Mouse (Mus musculus) forelimb bud, embryonic 11.5 days (tissue): ENCODE results near the gene Ky.

Experiments
- DNase-seq: peaks from one replicate; pipeline ENCODE4 v3.0.0-alpha.2; 2012; ENCODE audit warnings: low read depth, low spot score

The Ky gene

DNA sequence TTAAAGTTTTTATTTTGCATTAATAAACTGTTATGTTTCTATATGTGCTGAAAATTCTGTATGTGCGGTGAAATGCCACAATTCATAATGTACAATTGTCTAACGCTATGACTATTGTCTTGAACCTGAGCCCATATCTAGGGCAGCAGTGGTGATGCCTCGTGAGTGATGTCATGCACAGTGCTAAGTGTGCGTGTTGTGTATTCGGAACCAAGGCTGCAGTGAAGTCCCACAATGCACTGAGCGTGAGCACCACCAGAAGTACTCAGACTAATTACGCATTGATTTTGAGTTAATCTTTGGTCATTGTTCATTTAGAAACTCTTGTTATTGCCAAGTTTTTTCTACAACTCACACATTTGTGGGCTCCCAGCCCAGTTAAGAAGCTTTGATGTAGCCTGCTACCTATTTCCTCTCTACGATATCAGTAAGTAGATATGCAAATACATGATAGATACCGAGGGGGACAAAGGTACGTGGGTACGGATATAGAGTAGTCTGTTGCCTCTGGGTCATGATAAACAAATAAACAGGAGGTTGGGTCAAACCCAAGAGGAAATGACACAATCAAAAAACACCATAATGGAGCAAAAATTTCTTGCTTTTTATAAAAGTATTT is 3.4 kb upstream of the Ky start:
- no peak for DNase-seq

DNA sequence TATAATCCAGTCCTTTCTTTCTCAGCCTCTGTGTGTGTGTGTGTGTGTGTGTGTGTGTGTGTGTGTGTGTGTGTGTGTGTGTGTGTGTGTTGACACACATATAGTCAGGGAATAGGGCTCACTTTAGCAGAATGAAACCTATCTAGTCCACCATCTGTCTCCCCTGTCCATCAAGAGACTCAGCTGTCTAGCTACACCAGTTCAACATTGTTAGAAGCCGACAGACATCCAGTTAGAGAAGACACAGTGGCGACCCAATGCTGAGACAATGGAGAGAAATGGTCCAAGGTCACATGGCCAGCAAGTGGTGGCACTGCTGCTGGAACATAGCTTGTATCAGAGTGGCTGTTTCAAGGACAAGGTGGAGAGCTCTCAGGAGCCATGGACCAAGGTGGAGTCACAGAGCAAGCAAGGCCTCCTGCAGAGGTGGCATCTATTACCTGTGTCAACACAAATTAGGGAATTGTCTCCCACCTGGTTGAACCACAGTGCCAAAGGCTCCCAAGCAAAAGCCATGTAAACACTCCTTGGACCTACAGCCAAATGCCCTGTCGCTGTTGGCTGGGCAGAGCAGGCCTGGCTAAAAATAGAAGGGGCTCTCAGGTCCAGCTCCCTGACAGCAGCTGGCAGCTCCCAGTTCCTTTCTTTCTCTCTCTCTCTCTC is 703 bp upstream of the Ky start:
- DNase-seq = no peak

DNA sequence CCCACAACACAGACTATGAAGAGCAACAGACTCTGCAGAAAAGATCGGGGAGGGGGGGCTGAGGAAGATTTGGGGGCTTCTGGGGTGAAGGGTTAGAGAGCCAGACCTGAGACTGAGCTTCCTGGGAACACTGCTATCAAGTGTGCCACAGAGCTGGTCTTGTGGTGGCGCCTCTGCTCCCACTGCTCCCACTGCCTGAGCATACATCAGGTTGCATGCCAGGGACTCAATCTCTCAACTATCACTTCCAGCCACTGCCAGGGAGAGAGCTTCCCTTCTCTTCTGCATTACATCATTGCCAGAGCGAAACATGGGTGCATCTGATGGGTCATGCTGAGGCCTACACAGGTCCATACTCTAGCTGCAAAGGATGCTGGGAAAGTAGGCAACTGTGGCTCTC is 2.8 kb downstream of the Ky start:
- no peak for DNase-seq

- DNase-seq = peak; percentile 35
These were observed 5.9 kb downstream of the Ky start for GRCm38 (mm10) chr9:102511423-102511822.

DNA sequence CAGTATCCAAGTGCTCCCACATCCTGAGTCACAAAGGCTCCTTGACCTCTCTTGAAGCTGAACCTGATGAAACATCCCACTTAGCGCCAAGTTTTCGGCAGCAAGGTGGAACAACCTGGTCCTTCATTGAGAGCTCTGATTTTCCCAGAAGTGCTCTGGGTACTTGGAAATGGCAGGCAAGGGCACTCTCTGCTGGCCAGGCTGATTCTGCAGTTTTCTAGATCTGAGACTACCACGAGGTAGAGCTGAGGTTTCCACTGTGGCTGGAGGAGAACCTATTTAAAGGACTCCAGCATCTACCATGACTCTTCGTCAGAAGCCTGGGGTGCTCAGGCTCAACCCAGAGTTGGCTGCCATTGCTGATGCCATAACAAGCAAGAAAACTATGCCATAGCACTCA is 8.0 kb downstream of the Ky start:
- no peak for DNase-seq

GRCm38 (mm10) chr9:102518443-102518842 is 12.9 kb downstream of the Ky start:
- DNase-seq = no peak

GRCm38 (mm10) chr9:102521396-102521795 is 15.8 kb downstream of the Ky start:
- DNase-seq = no peak

DNA sequence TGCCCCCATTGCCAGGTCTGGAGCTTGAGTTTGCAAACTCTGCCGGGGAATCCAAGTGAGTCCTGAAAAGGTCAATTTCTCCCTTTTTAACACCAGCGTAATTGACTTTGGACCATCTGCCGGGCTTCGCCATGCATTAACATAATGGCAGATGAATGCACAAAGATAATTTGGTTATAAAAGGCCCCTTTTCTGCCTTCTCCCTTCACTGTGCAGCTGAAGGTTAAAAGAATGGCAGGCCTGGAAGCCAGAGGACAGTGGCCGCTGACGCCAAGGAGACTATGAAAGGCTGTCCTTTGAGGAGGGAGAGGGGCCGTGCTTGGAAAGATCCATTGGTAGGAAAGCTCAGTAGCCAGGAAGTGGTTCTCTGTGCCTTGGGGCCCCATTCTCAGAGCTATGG is 22.6 kb downstream of the Ky start:
- no peak for DNase-seq

GRCm38 (mm10) chr9:102528561-102528960 is 23.0 kb downstream of the Ky start:
- no peak for DNase-seq

- DNase-seq = no peak
These were observed 23.5 kb downstream of the Ky start for GRCm38 (mm10) chr9:102529008-102529407.

DNA sequence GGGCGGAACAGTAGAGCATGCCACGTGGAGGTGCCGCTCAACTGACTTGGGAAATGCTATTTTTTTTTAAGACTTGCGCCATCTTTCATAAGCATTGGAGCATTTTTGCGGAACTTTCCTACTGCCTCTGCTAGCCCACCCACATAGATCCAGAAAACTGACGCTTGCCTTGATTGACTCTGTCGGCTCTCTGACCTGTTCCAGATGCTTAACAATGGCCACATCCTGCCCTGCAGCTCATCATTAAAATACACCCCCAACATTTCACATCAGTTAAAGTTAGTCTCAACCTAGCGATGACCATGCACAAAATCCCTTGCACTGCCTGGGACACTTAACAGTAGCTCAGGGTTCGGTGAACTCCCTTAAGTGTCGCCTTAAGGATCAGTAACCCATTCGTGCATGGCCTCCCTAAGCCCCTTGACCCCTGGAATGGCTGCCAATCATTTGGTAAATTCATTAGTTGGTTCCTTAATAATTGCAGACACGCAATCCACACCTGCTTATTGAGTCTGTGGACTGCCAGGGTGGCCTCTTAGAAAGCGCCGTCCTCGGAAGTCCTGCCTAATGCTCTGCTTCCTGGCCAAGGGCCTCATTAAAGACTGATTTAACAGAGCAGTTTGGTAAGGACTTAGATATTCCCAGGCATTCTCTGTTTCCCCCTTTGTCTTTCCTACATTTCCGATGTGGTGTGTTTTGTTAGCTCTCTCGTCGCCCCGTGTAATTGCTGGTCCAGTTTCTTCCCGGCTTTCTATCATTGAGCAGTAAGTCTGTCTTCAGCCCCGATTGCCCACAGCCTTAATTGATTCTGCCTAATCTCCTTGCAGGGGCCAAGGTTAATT is 25.7 kb downstream of the Ky start:
- peak; percentile 63 for DNase-seq

- no peak for DNase-seq
These were observed 31.4 kb downstream of the Ky start for GRCm38 (mm10) chr9:102536968-102537367.

DNA sequence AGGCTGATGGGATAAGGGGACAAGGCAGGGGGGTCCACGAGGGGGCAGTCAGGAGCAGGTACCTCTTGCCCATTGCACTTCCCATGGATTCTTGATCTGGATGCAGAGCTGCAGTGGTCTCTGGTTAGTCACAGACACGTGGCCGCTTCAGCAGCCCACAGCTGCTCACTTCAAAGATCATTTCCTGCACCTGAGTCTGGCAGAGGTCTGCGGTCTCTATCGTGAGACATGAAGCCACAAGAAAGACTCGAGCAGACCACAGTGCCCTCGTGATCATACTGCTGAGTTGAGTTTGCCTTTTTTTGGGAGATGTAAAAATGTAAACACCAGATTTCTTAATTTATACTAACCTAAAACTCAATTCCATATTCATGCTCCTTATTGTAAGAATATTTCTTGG is 34.1 kb downstream of the Ky start:
- no peak for DNase-seq

GRCm38 (mm10) chr9:102541666-102542065 is 36.1 kb downstream of the Ky start:
- DNase-seq = no peak

DNA sequence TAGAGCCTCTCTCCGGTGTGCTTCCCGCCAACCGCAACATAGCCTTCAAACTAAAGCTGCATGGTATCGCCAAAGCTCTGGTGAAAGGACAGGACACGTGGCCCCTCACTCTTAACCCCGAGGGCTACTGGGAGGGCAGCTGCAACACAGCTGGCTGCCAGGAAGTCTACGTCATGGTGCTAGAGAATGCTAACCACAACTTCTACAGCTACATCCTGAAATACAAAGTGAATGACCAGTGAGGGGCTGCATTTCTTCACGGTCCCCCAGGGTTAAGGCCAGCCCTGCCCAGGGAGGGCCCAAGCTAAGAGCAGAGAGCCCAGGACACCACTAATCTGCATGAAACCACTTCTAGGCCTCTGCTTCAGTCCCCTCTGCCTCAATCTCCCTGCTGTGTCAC is 37.0 kb downstream of the Ky start:
- DNase-seq = no peak

- no peak for DNase-seq
These were observed 38.2 kb downstream of the Ky start for GRCm38 (mm10) chr9:102543761-102544115.

DNA sequence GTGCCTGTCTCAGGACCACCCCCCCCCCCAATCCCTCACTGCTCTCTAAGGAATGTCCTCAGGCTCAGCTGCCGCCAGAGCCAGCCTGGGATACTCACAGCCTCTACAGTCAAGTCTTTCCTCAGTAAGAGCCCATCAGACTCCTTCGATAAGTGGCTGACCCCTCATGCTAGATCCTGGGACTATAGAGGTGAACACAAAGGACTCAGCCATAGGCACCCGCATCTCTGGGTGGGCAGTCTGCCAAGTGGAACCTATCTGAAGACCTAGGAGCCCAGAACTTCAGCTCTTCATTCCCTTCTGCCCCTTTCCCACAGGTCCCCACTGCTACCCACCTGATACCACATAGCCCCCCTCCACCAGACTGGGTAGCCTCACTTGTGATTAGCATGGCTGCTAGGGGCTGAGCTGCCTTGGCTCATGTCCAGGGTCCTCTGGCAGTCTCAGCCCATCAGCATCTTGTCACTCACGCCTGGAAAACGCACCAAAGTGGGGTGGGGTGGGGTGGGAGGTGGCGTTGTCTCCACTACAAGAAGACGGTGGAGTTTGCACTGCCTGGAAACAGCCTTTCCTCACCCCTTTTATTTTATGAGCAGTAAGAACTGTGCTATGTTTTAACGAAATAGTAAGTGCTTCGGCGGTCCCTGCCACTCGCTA is 38.7 kb downstream of the Ky start:
- no peak for DNase-seq

GRCm38 (mm10) chr9:102544773-102545366 is 39.3 kb downstream of the Ky start:
- peak; percentile 89 for DNase-seq

GRCm38 (mm10) chr9:102545406-102546255 is 40.1 kb downstream of the Ky start:
- no peak for DNase-seq

GRCm38 (mm10) chr9:102546256-102547027 is 40.9 kb downstream of the Ky start:
- DNase-seq = no peak
